8 mouse cellular contexts compared by ENCODE assay signal in the genomic region with DNA sequence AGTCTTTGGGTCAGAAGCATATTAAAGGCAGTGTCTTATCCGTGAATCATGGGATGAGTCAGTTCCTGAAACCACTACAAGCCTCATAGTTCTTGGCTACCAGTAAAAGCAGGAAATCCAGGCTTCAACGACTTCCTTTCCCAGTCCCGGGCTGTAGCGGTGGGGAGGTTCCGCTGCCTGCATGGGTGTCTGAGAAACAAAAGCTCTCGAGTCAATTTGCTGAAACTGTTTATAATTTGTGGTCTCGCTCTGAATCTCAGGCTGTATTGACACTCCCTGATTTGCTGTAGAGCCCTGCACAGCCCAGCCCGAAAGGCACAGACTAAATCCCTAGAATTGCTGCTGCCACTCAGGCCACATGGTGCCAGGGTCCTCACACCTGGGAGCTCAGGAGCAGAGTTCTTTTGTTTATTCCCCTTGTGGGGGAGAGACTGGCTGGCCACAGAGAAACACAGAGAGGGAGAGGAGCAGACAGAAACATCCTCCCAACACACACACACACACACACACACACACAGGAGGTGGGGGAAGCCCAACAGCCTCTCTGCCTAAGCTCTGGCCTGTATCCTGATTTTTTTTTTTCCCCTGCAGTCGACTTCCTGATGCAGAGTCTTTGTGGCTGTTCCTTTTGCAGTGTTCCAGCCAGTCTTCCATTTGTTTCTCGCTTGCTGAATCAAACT. TPM values are rescaled to one million over a fixed set of nuclear protein-coding genes. Genes with fewer than 3 reads are reported as not detected.
A peak's percentile ranks its signal among the peaks of the same experiment; 100 is the strongest.
DNase-seq lines count a peak whose midpoint lies in the region; ATAC-seq lines count a peak whose summit lies in the region.

No protein-coding gene starts in this region.

- ATAC-seq in lung, embryonic 15.5 days (ENCODE audit: borderline replicate concordance, extremely low read depth, low FRiP score, low TSS enrichment), result peak; percentile 80
- ATAC-seq in stomach, embryonic 16.5 days (ENCODE audit: insufficient read depth, low FRiP score), result peak; percentile 69

- WGBS in lung, embryonic 15.5 days, result 6% methylated on average over 10 of the region's 10 CpGs
- 8% methylated on average over 10 of the region's 10 CpGs for WGBS in stomach, embryonic 16.5 days

- H3K27ac ChIP-seq in lung, embryonic 15.5 days, result peak overlapping the region; percentile 96
- H3K27ac ChIP-seq in stomach, embryonic 16.5 days (ENCODE audit: low read length), result peak overlapping the region; percentile 95

- DNase-seq in cerebellum, postnatal 10 days, result peak; percentile 42 to 61
- no peak for DNase-seq in cerebellum, adult 8-10 months
- peak; percentile 62 for DNase-seq in embryo, embryonic 10.5 days (ENCODE audit: low spot score)
- DNase-seq in heart, adult 8-10 months (ENCODE audit: low spot score), result peak; percentile 87
- peak; percentile 51 for DNase-seq in kidney, adult 18-20 months
- no peak for DNase-seq in layer of hippocampus, postnatal 25 days (ENCODE audit: extremely low spot score in 1 of 2, low spot score in 1 of 2)

- no peak overlapping the region for H3K4me3 ChIP-seq in lung, embryonic 15.5 days
- peak overlapping the region; percentile 10; the same call in 1 of the 2 replicates for H3K4me3 ChIP-seq in stomach, embryonic 16.5 days (replicated peaks; ENCODE audit: low read length)

- H3K4me2 ChIP-seq in lung, embryonic 15.5 days, result peak overlapping the region; percentile 42
- peak overlapping the region; percentile 42 for H3K4me2 ChIP-seq in stomach, embryonic 16.5 days (ENCODE audit: low read depth, low read length)

- no peaks in the 10 kb centered on the region for H3K36me3 ChIP-seq in lung, embryonic 15.5 days
- no peaks in the 10 kb centered on the region for H3K36me3 ChIP-seq in stomach, embryonic 16.5 days (ENCODE audit: control insufficient read depth, insufficient read depth, low read length)

- peaks cover 80% of the 10 kb centered on the region for H3K4me1 ChIP-seq in lung, embryonic 15.5 days
- peaks cover 48% of the 10 kb centered on the region for H3K4me1 ChIP-seq in stomach, embryonic 16.5 days (ENCODE audit: control insufficient read depth, insufficient read depth, low read length)

- H3K9me3 ChIP-seq in lung, embryonic 15.5 days, result no peaks in the 10 kb centered on the region
- H3K9me3 ChIP-seq in stomach, embryonic 16.5 days (replicated peaks; ENCODE audit: control insufficient read depth, low read length), result no peaks in the 10 kb centered on the region

- H3K27me3 ChIP-seq in lung, embryonic 15.5 days, result no peaks in the 10 kb centered on the region
- H3K27me3 ChIP-seq in stomach, embryonic 16.5 days (ENCODE audit: control insufficient read depth, insufficient read depth, low read length), result no peaks in the 10 kb centered on the region

- H3K9ac ChIP-seq in lung, embryonic 15.5 days, result no peak overlapping the region
- H3K9ac ChIP-seq in stomach, embryonic 16.5 days (ENCODE audit: low read length), result peak overlapping the region; percentile 64

RNA-seq across cellular contexts. Expression of a gene that starts 18.2 kb away (rescaled TPM):
- 100 to 1,000 TPM; 166 to 191 (median 175) TPM for total RNA-seq in heart, adult 8-10 months (2022)
- 23.1 and 30.0 TPM in 2 replicates for polyA plus RNA-seq in lung, embryonic 15.5 days (2015; fragmentation: Nextera tagmentation; extraction: Ambion mirVana)
- 18.0 and 18.9 TPM in 2 replicates for polyA plus RNA-seq in stomach, embryonic 16.5 days (2015; fragmentation: Nextera tagmentation; extraction: Ambion mirVana)
- total RNA-seq in layer of hippocampus, postnatal 25 days (2021), result 10 to 100 TPM; 19.6 to 28.6 TPM

Comparison
In these comparisons a context has a peak if more than half of its experiments do, and no peak if none do; other contexts are left out.
1. DNase-seq: peak in cerebellum, postnatal 10 days (2 of 2), embryo, embryonic 10.5 days (single experiment), heart, adult 8-10 months (single experiment) and kidney, adult 18-20 months (single experiment); none in cerebellum, adult 8-10 months (single experiment) and layer of hippocampus, postnatal 25 days (0 of 2).
2. RNA of a gene that starts 18.2 kb away (total RNA-seq): 166 to 191 TPM in heart, adult 8-10 months; 19.6 to 28.6 TPM in layer of hippocampus, postnatal 25 days; every median in the first group is over 4 times any median in the second.